Mouse (Mus musculus) lung, embryonic 14.5 days (tissue): Measurements from ENCODE around the gene Inpp5f. TPM values are rescaled to one million over a fixed set of nuclear protein-coding genes. Genes with fewer than 3 reads are reported as not detected.
"Not testable (repeated sequence)": the region's sequence is repeated elsewhere in the genome, so short reads cannot be mapped to it uniquely, and the experiment has no call there.

Source experiments
- ATAC-seq: fragments of 200-750 bp; cut with Nextera tagmentation; 2 replicates; pipeline ENCODE4 v1.8.0; 2017; ENCODE audit warnings: mild to moderate bottlenecking, moderate TSS enrichment, moderate library complexity; ENCODE audit not compliant: insufficient read depth
- DNase-seq: peaks from one replicate; pipeline ENCODE4 v3.0.0-alpha.2; 2015
- H3K27ac ChIP-seq: fragments of 300-500 bp; sonication (generic); 2 replicates; pipeline ENCODE4 v1.5.1; 2014; ENCODE audit warnings: low read depth, mild to moderate bottlenecking, moderate library complexity
- H3K27me3 ChIP-seq: fragments of 300-500 bp; sonication (generic); 2 replicates; pipeline ENCODE4 v1.6.1; 2014; ENCODE audit warnings: low read length, control low read depth; ENCODE audit not compliant: insufficient read depth
- H3K36me3 ChIP-seq: fragments of 300-500 bp; sonication (generic); 2 replicates; pipeline ENCODE4 v1.6.1; 2014; ENCODE audit warnings: control low read depth; ENCODE audit not compliant: insufficient read depth
- H3K4me1 ChIP-seq: fragments of 300-500 bp; sonication (generic); 2 replicates; pipeline ENCODE4 v1.6.1; 2014; ENCODE audit warnings: antibody characterized with exemption, control low read depth; ENCODE audit not compliant: insufficient read depth
- H3K4me2 ChIP-seq: fragments of 300-500 bp; sonication (generic); 2 replicates; pipeline ENCODE4 v1.6.1; 2014; ENCODE audit warnings: mild to moderate bottlenecking
- H3K4me3 ChIP-seq: fragments of 300-500 bp; sonication (generic); 2 replicates; pipeline ENCODE4 v1.5.1; 2014; ENCODE audit warnings: low read depth, low read length
- H3K9ac ChIP-seq: fragments of 300-500 bp; sonication (generic); 2 replicates; pipeline ENCODE4 v1.6.1; 2014
- H3K9me3 ChIP-seq: fragments of 300-500 bp; sonication (generic); 2 replicates; pipeline ENCODE4 v1.6.1; 2016; ENCODE audit warnings: low read depth, low read length, control low read depth
- CTCF ChIP-seq: IDR thresholded peaks from 2 replicates; pipeline ENCODE4 v1.5.1; 2016; ENCODE audit warnings: antibody characterized with exemption, low read depth
- WGBS: fragments of 180-500 bp; shearing (Covaris S2); extraction: QIAGEN DNeasy Blood & Tissue Kit; methylation state at CpG from one replicate; pipeline ENCODE4 v1.1.7; 2014; 5-methylcytosine and 5-hydroxymethylcytosine counted together
- polyA plus RNA-seq: library from polyadenylated mRNA; unstranded; fragments of >200 nt; fragmentation: Nextera tagmentation; extraction: Ambion mirVana; gene quantifications from 2 replicates; pipeline ENCODE4 v1.2.1, GENCODE M21; 2014

The Inpp5f gene
- polyA plus RNA-seq = 26.3 and 28.2 TPM in 2 replicates

DNA sequence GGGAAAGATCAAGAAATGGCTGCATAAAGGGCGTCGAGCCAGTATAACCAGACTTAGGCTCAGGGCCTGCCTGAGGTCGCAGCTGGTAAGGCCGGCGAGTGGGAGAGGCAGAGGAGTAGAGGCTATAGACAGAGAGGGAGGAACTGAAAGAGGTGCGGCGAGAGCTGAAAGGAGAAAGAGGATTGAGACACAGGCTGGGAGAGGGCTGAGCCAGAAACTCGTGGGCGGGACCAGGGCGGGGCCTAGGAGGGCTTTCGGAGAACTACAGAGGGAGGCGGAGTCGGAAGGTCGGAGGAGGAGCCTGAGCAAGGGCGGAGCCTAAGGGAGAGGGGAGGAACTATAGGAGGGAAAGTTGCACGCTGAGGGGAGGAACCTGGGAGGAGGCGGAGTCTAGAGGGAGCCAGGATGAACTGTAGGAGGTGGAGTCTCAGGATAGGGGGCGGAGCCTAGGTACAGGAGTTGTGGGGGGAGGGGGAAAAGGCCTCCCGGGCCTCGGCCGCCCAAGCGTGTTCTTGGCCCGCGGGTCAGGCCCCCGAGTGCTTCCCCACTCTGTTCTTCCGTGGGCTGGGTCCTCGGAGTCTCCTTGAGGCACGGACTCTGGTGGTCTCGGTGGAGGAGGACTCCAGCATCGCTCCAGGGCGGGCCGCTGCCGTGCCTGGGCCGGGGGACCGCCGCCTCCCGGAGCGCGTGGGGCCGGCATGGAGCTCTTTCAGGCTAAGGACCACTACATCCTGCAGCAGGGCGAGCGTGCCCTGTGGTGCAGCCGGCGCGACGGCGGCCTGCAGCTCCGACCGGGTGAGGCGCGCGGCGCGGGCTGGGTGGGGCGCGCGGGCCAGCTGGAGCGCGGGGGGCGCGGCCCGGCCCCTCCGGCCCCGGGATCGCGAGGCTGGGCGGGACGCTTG, at the start of gene Inpp5f:
Gene Inpp5f, plus strand, starts transcription at position 432 of the 902 bp plus-strand sequence.
- DNase-seq = peak; percentile 99
- no peaks in the 10 kb centered on the region for H3K27me3 ChIP-seq
- ATAC-seq = peak; percentile 97
- H3K4me1 ChIP-seq = peaks cover 6% of the 10 kb centered on the region; the same call in 1 of the 2 replicates
- peak within 1 kb of the TSS; percentile 87 for H3K4me3 ChIP-seq
- H3K9me3 ChIP-seq = no peaks in the 10 kb centered on the region
- H3K4me2 ChIP-seq = peak within 1 kb of the TSS; percentile 89
- H3K27ac ChIP-seq = peak within 1 kb of the TSS; percentile 82
- 2% methylated on average over 63 of the region's 68 CpGs for WGBS
- TF ChIP-seq CTCF = no peak
- H3K9ac ChIP-seq = peak within 1 kb of the TSS; percentile 78
- no peaks in the 10 kb centered on the region for H3K36me3 ChIP-seq

GRCm38 (mm10) chr7:128563373-128563772, 47.8 kb upstream of the Inpp5f start:
- ATAC-seq = no peak
- TF ChIP-seq CTCF = peak; percentile 71
- no peaks in the 10 kb centered on the region for H3K4me1 ChIP-seq
- no peak overlapping the region for H3K27ac ChIP-seq
- no peak overlapping the region for H3K4me2 ChIP-seq
- no peak overlapping the region for H3K9ac ChIP-seq
- no peaks in the 10 kb centered on the region for H3K27me3 ChIP-seq
- H3K4me3 ChIP-seq = no peak overlapping the region
- peak; percentile 63 for DNase-seq
- 49% methylated on average over 4 of the region's 4 CpGs for WGBS
- no peaks in the 10 kb centered on the region for H3K36me3 ChIP-seq
- no peaks in the 10 kb centered on the region for H3K9me3 ChIP-seq

DNA sequence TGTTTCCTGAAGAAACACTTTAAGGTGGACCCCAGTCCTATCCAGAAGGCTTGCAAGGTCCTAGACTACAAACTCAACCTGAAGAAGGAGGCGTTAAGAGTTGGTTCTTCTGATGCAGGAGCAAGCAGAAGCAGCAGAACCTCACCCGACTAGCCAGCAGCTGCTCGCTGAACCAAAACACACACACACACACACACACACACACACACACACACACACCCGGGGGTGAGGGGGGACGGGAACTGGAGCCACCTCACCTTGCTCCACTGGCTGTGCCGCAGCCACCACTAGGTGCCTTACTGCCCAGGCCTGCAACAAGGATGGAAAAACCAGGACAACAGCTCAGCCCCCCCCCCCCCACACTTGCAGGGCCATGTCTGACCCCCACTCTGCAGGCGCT, 44.8 kb upstream of the Inpp5f start:
- no peaks in the 10 kb centered on the region for H3K4me1 ChIP-seq
- no peak overlapping the region for H3K27ac ChIP-seq
- H3K9me3 ChIP-seq = no peaks in the 10 kb centered on the region
- no peak for DNase-seq
- TF ChIP-seq CTCF = no peak
- no peaks in the 10 kb centered on the region for H3K36me3 ChIP-seq
- ATAC-seq = no peak
- no peak overlapping the region for H3K4me3 ChIP-seq
- H3K27me3 ChIP-seq = no peaks in the 10 kb centered on the region
- no peak overlapping the region for H3K9ac ChIP-seq
- 69% methylated on average over 7 of the region's 7 CpGs for WGBS
- H3K4me2 ChIP-seq = no peak overlapping the region

- Histone ChIP-seq H3K9me3 (no peaks in the 10 kb centered on the region), H3K36me3 (no peaks in the 10 kb centered on the region), H3K4me3 (no peak overlapping the region), H3K4me2 (no peak overlapping the region), H3K27ac (no peak overlapping the region), H3K9ac (no peak overlapping the region), H3K4me1 (no peaks in the 10 kb centered on the region), H3K27me3 (no peaks in the 10 kb centered on the region)
- WGBS = 79% methylated on average over 8 of the region's 8 CpGs
- DNase-seq = no peak
- TF ChIP-seq CTCF = no peak
- ATAC-seq = no peak
Observed at GRCm38 (mm10) chr7:128567561-128568244, 43.4 kb upstream of the Inpp5f start.

DNA sequence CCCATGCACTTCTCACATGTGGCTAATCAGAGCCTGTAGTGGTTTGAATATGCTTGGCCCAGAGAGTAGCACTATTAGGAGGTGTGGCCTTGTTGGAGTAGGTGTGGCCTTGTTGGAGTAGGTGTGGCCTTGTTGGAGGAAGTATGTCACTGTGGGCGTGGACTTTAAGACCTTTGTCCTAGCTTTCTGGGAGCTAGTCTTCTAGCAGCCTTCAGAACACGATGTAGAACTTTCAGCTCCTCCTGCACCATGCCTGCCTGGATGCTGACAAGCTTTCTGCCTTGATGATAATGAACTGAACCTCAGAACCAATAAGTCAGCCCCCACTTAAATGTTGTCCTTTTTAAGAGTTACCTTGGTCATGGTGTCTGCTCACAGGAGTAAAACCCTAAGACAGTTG, 41.7 kb upstream of the Inpp5f start:
- not testable (repeated sequence) for H3K36me3 ChIP-seq, ATAC-seq, H3K9me3 ChIP-seq, DNase-seq, H3K27ac ChIP-seq, H3K9ac ChIP-seq, H3K4me2 ChIP-seq, H3K4me1 ChIP-seq, H3K27me3 ChIP-seq, H3K4me3 ChIP-seq
- 79% methylated on average over 2 of the region's 2 CpGs for WGBS

- no peak overlapping the region for H3K9ac ChIP-seq
- TF ChIP-seq CTCF = no peak
- no peak for DNase-seq
- no peak for ATAC-seq
- H3K9me3 ChIP-seq = no peaks in the 10 kb centered on the region
- H3K4me3 ChIP-seq = no peak overlapping the region
- no peaks in the 10 kb centered on the region for H3K27me3 ChIP-seq
- H3K4me1 ChIP-seq = no peaks in the 10 kb centered on the region
- 89% methylated on average over 8 of the region's 8 CpGs for WGBS
- H3K4me2 ChIP-seq = no peak overlapping the region
- no peak overlapping the region for H3K27ac ChIP-seq
- no peaks in the 10 kb centered on the region for H3K36me3 ChIP-seq
Observed at GRCm38 (mm10) chr7:128569987-128570656, 41.0 kb upstream of the Inpp5f start.

- not testable (repeated sequence) for H3K27me3 ChIP-seq, H3K9ac ChIP-seq, H3K4me1 ChIP-seq, H3K9me3 ChIP-seq, ATAC-seq, H3K27ac ChIP-seq, H3K36me3 ChIP-seq, H3K4me3 ChIP-seq, DNase-seq, H3K4me2 ChIP-seq
- 81% methylated on average over 7 of the region's 7 CpGs for WGBS
Observed at GRCm38 (mm10) chr7:128570657-128571056, 40.5 kb upstream of the Inpp5f start.
